12 mouse cellular contexts compared by ENCODE assay signal in the genomic region with DNA sequence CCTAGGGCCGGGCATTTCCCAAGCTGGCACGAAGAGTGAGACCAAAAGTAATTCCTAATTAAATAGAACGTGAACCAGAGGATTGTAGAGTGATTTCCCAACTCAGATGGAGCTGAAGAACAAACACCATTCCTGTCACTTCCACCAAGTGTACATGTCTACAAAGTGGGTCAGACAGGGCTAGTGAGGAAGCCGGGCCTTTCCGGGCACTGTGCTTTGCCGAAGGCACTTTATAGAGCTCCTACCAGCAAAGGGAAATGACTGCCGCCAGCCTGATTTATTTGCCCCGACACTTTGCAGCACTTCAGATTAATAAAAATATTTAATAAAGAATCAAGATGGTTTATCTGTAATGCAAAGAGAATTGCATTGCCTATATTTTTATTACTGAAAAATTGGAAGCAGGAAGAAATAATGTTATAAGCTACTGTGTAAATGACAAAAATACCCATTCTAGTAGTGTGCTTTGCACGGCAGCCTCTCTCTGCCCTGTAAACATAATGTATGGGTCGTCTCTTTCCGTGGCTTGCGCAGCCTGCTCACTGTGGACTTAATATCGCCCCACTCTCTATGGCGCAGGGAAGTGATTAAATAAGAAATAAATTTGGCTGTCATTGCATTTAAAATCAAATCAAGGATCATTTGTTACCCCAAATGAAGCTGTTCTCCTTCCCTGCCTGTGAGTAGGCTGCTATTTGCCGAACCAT.
"Had no signal": no experiment of that assay in that cellular context is flagged by ENCODE, and none has a peak within 500 bp of the region (broad histone marks: within the 10 kb centered on the region; RNA-seq: fewer than 3 reads in every experiment).

No protein-coding gene starts in this region.

- H3K27me3 ChIP-seq: midbrain, embryonic 13.5 days had no signal

- H3K36me3 ChIP-seq: intestine, embryonic 15.5 days; midbrain, embryonic 13.5 days had no signal

- H3K4me3 ChIP-seq: intestine, embryonic 15.5 days; layer of hippocampus, adult 2 months; midbrain, embryonic 13.5 days had no signal

- H3K9ac ChIP-seq: intestine, embryonic 15.5 days; liver, embryonic 14.5 days; midbrain, embryonic 13.5 days had no signal

- H3K9me3 ChIP-seq: intestine, embryonic 15.5 days; midbrain, embryonic 13.5 days had no signal

- ATAC-seq: intestine, embryonic 15.5 days; lung, postnatal 0 days; midbrain, embryonic 13.5 days had no signal

- H3K4me1 ChIP-seq: intestine, embryonic 15.5 days; midbrain, embryonic 13.5 days had no signal

- DNase-seq: liver; lung, adult 2 months; lung, postnatal 36 days; right cerebral cortex, postnatal 4 days; spleen, adult 18-20 months; thymus, adult 18-20 months; thymus, postnatal 14 days had no signal

- H3K4me2 ChIP-seq: intestine, embryonic 15.5 days; midbrain, embryonic 13.5 days had no signal

- H3K27ac ChIP-seq: intestine, embryonic 15.5 days; layer of hippocampus, adult 2 months; liver, embryonic 14.5 days; midbrain, embryonic 13.5 days had no signal
